Mouse (Mus musculus) megakaryocyte, adult 5-6 weeks (primary cell): ENCODE measurements around the gene Clec4e. TPM values are rescaled to one million over a fixed set of nuclear protein-coding genes. Genes with fewer than 3 reads are reported as not detected.

ENCODE experiments used
- total RNA-seq, 2 experiments: library from RNA; stranded (forward) in 1 of 2; stranded (reverse) in 1 of 2; fragments of 153-499, 151-499 nt in 1 of 2; fragments of 221-1000, 200-1000 nt in 1 of 2; gene quantifications; 2 replicates each; pipeline versions ENCODE4 v1.2.3 to v1.2.4; 2015 to 2017

Gene Clec4e
- total RNA-seq, 2 experiments from 2014 or later: 43.8 to 44.8 TPM

Other genes starting within 250 kb of the Clec4e start
- gene Clec4b1, start 239.9 kb downstream of the Clec4e start, total RNA-seq (2015): 35.7 and 37.7 TPM in 2 replicates
- gene Clec4b1, start 239.9 kb downstream of the Clec4e start, total RNA-seq (2017): 26.7 and 30.1 TPM in 2 replicates
- 336 and 371 TPM in 2 replicates for gene Clec4a2, start 183.4 kb downstream of the Clec4e start, total RNA-seq (2015)
- 258 and 267 TPM in 2 replicates for gene Clec4a2, start 183.4 kb downstream of the Clec4e start, total RNA-seq (2017)
- 1.4 and 3.3 TPM in 2 replicates for gene Clec4b2, start 117.0 kb downstream of the Clec4e start, total RNA-seq (2015)
- gene Clec4b2, start 117.0 kb downstream of the Clec4e start, total RNA-seq (2017): 1.7 and 3.3 TPM in 2 replicates
- 1.5 and 2.3 TPM in 2 replicates for gene Clec4n, start 60.0 kb downstream of the Clec4e start, total RNA-seq (2015)
- 2.4 and 2.5 TPM in 2 replicates for gene Clec4n, start 60.0 kb downstream of the Clec4e start, total RNA-seq (2017)
- 45.3 and 55.3 TPM in 2 replicates for gene Clec4d, start 27.8 kb downstream of the Clec4e start, total RNA-seq (2015)
- gene Clec4d, start 27.8 kb downstream of the Clec4e start, total RNA-seq (2017): 31.2 and 42.5 TPM in 2 replicates
- not detected in 2 replicates for gene Vmn2r19, start 18.5 kb upstream of the Clec4e start, total RNA-seq (2015)
- not detected in 2 replicates for gene Vmn2r19, start 18.5 kb upstream of the Clec4e start, total RNA-seq (2017)
- gene Vmn2r20, start 128.2 kb upstream of the Clec4e start, total RNA-seq (2015): not detected in 2 replicates
- not detected in 2 replicates for gene Vmn2r20, start 128.2 kb upstream of the Clec4e start, total RNA-seq (2017)
- gene Vmn2r21, start 243.5 kb upstream of the Clec4e start, total RNA-seq (2015): not detected in 2 replicates
- not detected in 2 replicates for gene Vmn2r21, start 243.5 kb upstream of the Clec4e start, total RNA-seq (2017)